Mouse (Mus musculus) embryo, embryonic 10 days (tissue): Measurements from ENCODE around the gene Scube2.
A peak's percentile ranks its signal among the peaks of the same experiment; 100 is the strongest.

Experiments
- DNase-seq: peaks from one replicate; pipeline ENCODE4 v3.0.0-alpha.2; 2015; ENCODE audit warnings: low spot score

Scube2 gene

GRCm38 (mm10) chr7:109852017-109852416 is 13.5 kb downstream of the Scube2 start:
- DNase-seq: no peak

GRCm38 (mm10) chr7:109850531-109850930 is 14.9 kb downstream of the Scube2 start:
- DNase-seq: no peak

GRCm38 (mm10) chr7:109849750-109850434 is 15.6 kb downstream of the Scube2 start:
- peak; percentile 62 for DNase-seq

GRCm38 (mm10) chr7:109848867-109849733 is 16.4 kb downstream of the Scube2 start:
- DNase-seq: peak; percentile 41

GRCm38 (mm10) chr7:109844100-109844499 is 21.4 kb downstream of the Scube2 start:
- DNase-seq: no peak

- no peak for DNase-seq
Measured at GRCm38 (mm10) chr7:109841618-109842418, 23.7 kb downstream of the Scube2 start.

- no peak for DNase-seq
Measured at GRCm38 (mm10) chr7:109841031-109841430, 24.4 kb downstream of the Scube2 start.

GRCm38 (mm10) chr7:109838613-109839012 is 26.9 kb downstream of the Scube2 start:
- DNase-seq: no peak

- DNase-seq: no peak
Measured at GRCm38 (mm10) chr7:109837651-109838050, 27.8 kb downstream of the Scube2 start.

- no peak for DNase-seq
Measured at GRCm38 (mm10) chr7:109834894-109835293, 30.6 kb downstream of the Scube2 start.

- no peak for DNase-seq
Measured at GRCm38 (mm10) chr7:109831376-109831775, 34.1 kb downstream of the Scube2 start.

- DNase-seq: no peak
Measured at GRCm38 (mm10) chr7:109826911-109827310, 38.6 kb downstream of the Scube2 start.

GRCm38 (mm10) chr7:109825293-109825692 is 40.2 kb downstream of the Scube2 start:
- no peak for DNase-seq

- no peak for DNase-seq
Measured at GRCm38 (mm10) chr7:109818600-109818999, 46.9 kb downstream of the Scube2 start.

- no peak for DNase-seq
Measured at GRCm38 (mm10) chr7:109817954-109818353, 47.5 kb downstream of the Scube2 start.

GRCm38 (mm10) chr7:109813330-109814140 is 51.9 kb downstream of the Scube2 start:
- peak; percentile 52 for DNase-seq

GRCm38 (mm10) chr7:109807616-109808485 is 57.6 kb downstream of the Scube2 start:
- DNase-seq: no peak

- peak; percentile 33 for DNase-seq
Measured at GRCm38 (mm10) chr7:109804843-109805242, 60.6 kb downstream of the Scube2 start.

- no peak for DNase-seq
Measured at GRCm38 (mm10) chr7:109804355-109804754, 61.1 kb downstream of the Scube2 start.

GRCm38 (mm10) chr7:109803516-109803915 is 62.0 kb downstream of the Scube2 start:
- no peak for DNase-seq

- no peak for DNase-seq
Measured at GRCm38 (mm10) chr7:109800626-109801025, 64.9 kb downstream of the Scube2 start.
